Mouse (Mus musculus) liver, embryonic 14 days (tissue): ENCODE results near the gene Fitm1. TPM values are rescaled to one million over a fixed set of nuclear protein-coding genes. Genes with fewer than 3 reads are reported as not detected.

ENCODE experiments used
- polyA plus RNA-seq: library from polyadenylated mRNA; depleted of rRNA; stranded (reverse); fragments of >200 nt; gene quantifications from 2 replicates; pipeline ENCODE4 v1.2.3, GENCODE M21; 2012; rRNA removed

Gene Fitm1
- polyA plus RNA-seq, result 0.20 and 0.69 TPM in 2 replicates

DNA sequence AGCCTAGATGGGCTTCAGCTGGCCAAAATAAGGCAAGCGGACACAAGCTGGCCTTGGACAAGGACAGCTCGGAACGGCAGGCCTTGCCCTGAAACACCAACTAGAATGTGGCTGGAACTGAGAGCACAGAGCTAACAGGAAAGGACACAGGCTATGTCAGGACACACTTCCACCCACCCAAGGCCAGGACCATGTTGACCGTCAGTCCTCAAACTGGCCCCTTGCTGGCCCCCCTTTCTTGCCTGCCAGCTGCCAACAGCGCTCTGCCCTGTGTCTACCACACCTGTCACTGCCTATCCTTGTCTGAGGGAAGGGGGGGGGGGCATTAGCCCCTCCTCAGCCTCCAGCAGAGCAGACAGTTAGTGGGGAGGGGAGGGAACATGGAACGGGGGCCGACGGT, at the start of gene Fitm1:
Fitm1 (plus strand) TSS at position 316 of the 400 bp plus-strand sequence.

DNA sequence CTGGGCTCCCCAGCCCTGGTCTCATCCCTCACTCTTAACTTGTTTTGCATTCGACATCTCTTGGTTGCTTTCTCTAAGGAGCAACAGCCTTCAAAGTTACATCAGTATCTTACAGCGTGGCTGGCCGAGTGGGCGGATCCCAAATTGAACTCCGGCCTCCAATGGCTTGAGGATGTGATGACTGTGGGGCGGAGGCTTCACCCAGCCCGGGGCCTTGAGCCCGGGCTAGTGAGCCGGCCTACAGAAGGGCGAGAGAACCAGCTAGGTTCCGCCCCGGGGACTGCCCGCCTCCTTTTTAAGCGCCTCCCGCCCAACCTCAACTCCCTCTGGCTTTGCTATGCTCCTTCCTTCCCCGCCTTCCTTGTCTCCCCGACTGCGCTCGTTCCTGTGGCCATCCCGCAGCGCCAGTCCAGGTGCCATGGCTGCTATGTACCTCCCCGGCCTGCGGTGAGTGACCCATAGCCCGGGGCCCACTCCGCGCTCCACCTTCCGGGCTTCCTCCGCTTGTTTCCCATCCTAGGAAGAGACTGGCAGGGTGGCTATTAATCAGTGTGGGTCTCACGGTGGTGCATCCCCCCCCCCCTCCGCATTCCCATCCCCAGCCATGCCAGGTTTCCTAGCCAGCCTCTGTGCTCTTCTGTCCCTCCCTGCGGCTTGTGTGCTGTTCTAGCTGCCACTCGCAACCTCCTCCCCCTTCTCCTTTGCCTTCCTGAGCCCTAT, 35.2 kb upstream of the Fitm1 start, which contains the start of gene Pck2:
Pck2 (plus strand) TSS at position 200 of the 720 bp plus-strand sequence.

DNA sequence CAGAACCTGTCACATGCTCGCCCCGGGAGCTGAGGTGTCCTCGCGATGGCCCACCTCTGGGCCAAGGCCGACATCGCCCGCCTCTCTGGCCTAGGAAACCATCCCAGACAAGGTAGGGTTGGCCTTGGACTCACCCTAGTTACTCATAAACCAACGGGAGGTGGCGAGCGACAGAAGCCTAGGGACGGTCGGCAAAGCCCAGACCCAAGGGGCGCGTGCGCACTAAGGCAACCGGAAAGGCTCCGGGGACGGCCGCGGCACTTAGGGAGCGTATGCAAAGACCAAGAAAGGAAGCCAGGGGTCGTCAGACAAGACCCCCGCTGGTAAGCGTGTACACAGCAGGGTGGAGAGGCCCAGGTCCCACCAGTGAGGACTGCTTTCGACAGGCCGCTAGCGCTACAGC, 15.6 kb upstream of the Fitm1 start, which contains the start of gene Dcaf11:
Dcaf11 (plus strand) TSS at position 208 of the 403 bp plus-strand sequence.

DNA sequence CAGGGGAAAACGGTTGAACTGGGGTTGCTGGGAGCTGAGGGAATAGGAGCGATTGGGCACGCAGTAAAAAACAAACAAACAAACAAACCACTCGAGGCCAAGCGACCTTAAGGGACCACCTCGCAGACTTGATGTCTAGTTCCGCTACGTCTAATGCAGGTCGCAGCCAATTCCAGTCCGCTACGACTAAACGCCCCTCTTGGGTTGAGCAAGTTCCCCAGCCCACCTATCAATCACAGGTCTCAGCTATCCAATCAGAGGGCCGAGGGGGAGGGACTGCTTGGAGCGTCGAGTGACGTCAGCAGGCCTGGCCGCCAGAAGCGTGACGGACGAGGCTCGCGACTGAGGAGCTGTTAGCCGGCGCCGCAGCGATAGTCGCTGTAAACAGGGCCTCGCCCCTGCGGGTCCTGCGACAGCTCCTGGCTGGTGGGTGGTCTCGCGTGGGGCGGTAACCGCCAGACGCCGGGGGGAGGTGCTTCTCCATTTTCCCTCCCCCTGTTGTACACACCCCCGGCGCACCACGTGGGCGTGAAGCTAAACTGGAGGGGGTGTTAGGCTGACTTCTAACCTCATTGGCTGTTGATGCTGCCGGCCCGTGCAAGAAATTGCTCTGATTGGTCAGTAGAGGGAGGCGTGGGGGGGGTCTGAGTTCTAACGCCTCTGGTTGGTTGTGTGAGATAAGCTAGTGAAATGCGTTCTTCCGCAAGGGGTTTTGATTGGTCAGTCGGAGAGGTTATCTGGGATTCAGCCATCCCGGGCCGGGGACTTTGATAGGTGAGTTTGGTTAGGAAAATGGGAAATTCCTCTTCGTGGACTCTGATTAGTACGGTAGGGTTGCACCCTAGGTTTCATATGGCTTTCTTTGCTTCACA, 15.0 kb upstream of the Fitm1 start, which contains the start of gene A730061H03Rik:
A730061H03Rik (minus strand) TSS at position 205 of the 872 bp plus-strand sequence.

DNA sequence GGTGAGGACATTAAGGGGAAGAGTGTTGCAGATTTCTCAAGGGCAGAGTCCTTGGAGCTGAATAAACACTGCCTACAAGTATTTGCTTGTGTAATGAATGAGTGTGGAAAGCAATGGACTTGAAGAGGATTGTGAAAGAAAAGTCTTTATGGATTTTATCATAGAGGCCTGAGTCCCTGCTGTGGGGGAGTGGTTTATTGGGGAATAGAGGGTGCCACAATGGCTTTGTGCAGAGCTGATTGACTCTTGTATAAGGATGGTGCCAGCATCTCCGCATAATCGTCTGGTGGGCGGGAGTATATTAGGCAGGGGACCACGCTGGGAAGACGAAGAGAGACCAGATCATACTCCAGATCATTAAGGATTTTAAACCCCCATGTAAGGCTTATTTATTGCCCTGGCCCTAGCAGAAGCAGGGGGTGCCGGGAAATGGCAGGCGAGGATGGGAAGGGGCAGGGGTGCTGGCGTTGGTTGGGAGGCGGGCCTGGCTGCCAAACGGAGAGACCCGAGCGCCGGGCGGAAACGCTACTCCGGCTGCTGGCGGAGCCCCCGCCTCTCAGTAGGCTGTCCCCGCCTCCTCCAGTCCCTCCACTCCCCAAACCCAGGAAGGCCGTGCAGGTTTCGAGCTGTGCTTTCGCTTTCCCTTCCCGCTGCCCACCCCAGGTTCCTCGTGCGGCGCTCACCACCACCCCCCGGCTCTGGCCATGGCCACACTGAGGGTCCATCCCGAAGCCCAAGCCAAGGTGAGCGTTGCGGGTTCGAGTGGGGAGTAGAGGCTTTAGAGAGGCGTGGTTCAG, 2.7 kb downstream of the Fitm1 start, which contains the start of gene Psme1:
Psme1 (plus strand) TSS at position 253 of the 797 bp plus-strand sequence.

DNA sequence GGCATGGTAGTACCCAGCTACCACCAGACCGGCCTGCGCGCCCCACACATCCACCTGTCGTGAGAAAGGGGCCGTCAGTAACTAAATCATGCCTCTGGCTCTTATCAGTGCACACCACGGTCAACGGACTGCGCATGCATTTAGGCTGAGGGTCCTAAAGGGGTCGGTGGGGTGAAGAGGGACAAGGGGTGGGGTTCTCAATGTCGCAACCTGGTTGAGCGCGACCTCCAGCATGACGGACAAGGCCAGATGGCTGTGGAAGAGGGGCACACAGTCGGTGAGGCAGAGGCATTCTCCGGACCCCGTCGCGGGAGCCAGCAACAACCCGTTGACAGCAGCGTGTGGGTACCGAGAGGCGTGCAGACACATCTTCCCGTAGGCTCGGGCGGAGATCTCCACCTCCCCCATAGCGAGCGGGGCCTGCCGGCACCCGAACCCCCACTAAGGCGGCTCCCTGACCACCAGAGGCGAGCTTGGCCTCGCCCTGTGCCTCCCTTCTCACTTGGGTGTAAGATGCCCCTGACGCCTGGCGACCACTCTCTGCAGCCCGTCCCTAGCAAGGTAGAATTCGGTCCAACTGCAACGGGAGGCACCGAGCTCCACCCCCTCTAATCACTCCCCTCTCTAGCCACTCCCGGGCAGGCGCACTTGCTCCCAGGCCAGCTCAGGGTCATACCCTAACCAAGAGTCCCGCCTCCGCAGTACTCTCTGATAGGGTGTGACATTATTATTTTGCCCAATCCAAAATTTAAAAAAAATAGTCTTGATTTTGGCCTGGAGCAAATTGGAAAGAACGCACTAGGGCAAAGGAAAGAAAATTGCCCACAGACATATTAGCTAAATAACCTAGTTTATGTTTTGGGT, 9.5 kb downstream of the Fitm1 start, which contains the start of gene Emc9:
Emc9 (minus strand) TSS at position 601 of the 864 bp plus-strand sequence.

DNA sequence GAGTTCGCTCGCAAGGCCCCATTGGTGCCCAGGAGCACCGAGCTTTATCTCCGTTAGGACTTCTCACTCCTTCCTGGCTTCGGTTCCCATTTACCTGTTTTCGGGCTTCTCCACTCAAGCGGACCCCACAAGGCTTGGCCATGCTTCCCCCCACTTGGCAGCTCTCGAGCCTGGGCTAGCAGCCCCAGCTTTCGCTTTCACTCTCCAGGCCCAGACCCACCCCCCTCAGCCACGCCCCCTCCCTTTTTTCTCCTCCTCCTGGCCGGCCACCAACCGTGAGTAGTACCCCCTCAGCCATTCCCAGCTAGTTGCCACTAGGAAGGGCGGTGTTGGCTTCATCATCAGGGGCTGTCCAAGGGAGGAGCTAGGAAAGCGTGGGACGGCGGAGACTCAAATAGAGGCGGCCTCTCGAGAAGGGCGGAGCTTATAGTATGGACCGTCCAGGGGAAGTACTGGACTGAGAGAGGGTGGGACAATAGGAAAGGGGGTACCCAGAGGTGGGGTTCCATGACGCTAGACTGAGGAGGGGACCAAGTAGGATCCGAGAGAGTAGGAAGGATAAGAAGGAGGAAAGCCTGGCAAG, 15.4 kb downstream of the Fitm1 start, which contains the start of gene Psme2:
Psme2 (minus strand) TSS at position 366 of the 583 bp plus-strand sequence.

DNA sequence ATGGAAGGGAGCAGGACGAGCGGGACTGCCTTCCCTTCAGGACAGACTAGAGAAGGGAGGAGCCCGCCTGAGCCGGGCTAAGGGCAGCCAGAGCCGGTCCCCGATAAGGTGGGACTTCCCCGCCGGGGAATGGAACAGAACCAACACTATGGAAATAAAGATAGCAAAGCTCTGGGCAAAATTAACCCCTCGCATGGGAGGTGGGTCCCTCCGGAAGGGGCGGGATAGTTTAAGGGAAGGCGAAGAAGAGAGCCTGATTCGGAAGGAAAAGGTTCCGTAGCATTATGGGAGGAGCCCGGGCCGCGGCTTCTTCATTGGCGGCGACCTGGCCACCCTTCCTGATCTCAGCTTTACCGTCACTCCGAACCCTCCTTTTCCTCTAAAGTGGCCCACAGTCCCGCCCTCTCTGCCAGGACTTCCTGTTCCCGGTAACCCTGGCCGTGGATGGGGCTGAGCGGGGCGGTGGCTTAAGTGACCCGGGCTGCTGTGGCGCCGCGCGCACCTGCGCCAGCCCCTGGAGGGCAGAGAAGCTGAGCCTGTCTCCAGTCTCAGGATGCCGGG, 16.0 kb downstream of the Fitm1 start, which contains the start of gene Rnf31:
Rnf31 (plus strand) TSS at position 378 of the 561 bp plus-strand sequence.

DNA sequence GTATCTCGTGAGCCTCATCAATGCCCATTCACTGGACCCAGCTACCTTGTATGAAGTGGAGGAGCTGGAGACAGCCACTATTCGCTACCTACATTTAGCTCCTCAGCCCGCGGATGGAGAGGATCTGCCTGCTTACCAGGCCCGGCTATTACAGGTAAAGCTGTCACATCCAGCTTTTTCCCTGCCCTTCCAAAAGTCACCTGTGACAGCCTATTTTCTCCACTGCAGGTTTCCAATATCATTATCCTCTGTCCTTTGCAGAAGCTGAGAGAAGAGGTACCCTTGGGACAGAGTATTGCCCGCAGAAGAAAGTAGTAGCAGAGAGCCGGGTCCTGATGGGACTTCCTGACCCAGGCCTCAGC, 27.8 kb downstream of the Fitm1 start, which contains the start of gene Irf9:
Irf9 (plus strand) TSS at position 301 of the 362 bp plus-strand sequence.

DNA sequence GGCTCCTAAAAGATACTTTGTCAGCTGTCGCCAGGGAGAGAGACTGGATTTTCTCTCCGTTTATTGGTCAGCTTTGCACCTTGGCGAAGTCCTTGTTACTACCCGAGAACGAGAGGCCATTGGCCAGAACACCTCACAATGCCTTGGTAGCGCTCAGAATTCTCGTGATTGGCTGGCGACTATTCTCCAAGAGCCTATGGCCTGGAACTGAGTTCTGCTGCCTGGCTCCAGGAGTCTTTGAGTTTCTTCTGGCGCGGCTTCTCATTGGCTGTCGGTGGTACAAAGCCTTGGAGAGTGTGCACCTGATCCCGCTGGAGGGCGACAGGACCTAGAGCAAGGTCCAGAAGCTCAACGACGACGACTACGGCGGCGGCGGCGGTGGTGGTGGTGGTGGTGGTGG, 42.4 kb downstream of the Fitm1 start, which contains the start of gene Rec8:
Rec8 (plus strand) TSS at position 216 of the 400 bp plus-strand sequence.

Other genes with a start within 250 kb of the Fitm1 start
- 45.3 and 46.0 TPM in 2 replicates for gene Dhrs4, start 96.9 kb upstream of the Fitm1 start, polyA plus RNA-seq
- gene Carmil3, start 85.0 kb upstream of the Fitm1 start, polyA plus RNA-seq, result 2.0 and 2.3 TPM in 2 replicates
- 0.06 and 0.08 TPM in 2 replicates for gene Cpne6, start 65.2 kb upstream of the Fitm1 start, polyA plus RNA-seq
- gene Nrl, start 50.6 kb upstream of the Fitm1 start, polyA plus RNA-seq, result 0.01 TPM in 1 of 2 replicates, not detected in the other
- gene Pck2, start 35.4 kb upstream of the Fitm1 start, polyA plus RNA-seq, result 21.6 and 22.1 TPM in 2 replicates
- gene Dcaf11, start 15.6 kb upstream of the Fitm1 start, polyA plus RNA-seq, result 29.4 and 35.9 TPM in 2 replicates
- 0.76 and 0.83 TPM in 2 replicates for gene A730061H03Rik, start 15.2 kb upstream of the Fitm1 start, polyA plus RNA-seq
- gene Psme1, start 2.5 kb downstream of the Fitm1 start, polyA plus RNA-seq, result 49.6 and 57.9 TPM in 2 replicates
- 17.8 and 19.8 TPM in 2 replicates for gene Emc9, start 9.7 kb downstream of the Fitm1 start, polyA plus RNA-seq
- gene Psme2, start 15.5 kb downstream of the Fitm1 start, polyA plus RNA-seq, result 63.6 and 64.0 TPM in 2 replicates
- 5.9 and 7.5 TPM in 2 replicates for gene Rnf31, start 16.1 kb downstream of the Fitm1 start, polyA plus RNA-seq
- gene Irf9, start 28.0 kb downstream of the Fitm1 start, polyA plus RNA-seq, result 17.6 and 23.7 TPM in 2 replicates
- gene Rec8, start 42.4 kb downstream of the Fitm1 start, polyA plus RNA-seq, result 1.7 and 2.1 TPM in 2 replicates
- gene Ipo4, start 60.3 kb downstream of the Fitm1 start, polyA plus RNA-seq, result 24.1 TPM in 2 replicates
- 1.5 and 1.6 TPM in 2 replicates for gene Gm49378, start 62.3 kb downstream of the Fitm1 start, polyA plus RNA-seq
- 25.0 and 29.3 TPM in 2 replicates for gene Tm9sf1, start 68.2 kb downstream of the Fitm1 start, polyA plus RNA-seq
- gene Tssk4, start 74.6 kb downstream of the Fitm1 start, polyA plus RNA-seq, result 0.35 and 0.44 TPM in 2 replicates
- gene Mdp1, start 84.9 kb downstream of the Fitm1 start, polyA plus RNA-seq, result 14.2 and 15.2 TPM in 2 replicates
- gene Gmpr2, start 96.3 kb downstream of the Fitm1 start, polyA plus RNA-seq, result 13.3 and 16.5 TPM in 2 replicates
- 177 and 195 TPM in 2 replicates for gene Nedd8, start 96.5 kb downstream of the Fitm1 start, polyA plus RNA-seq
- 15.3 and 17.8 TPM in 2 replicates for gene Tinf2, start 106.2 kb downstream of the Fitm1 start, polyA plus RNA-seq
- gene Tgm1, start 138.3 kb downstream of the Fitm1 start, polyA plus RNA-seq, result 2.4 and 2.5 TPM in 2 replicates
- gene Rabggta, start 146.6 kb downstream of the Fitm1 start, polyA plus RNA-seq, result 10.6 and 12.3 TPM in 2 replicates
- 27.6 and 31.2 TPM in 2 replicates for gene Dhrs1, start 170.1 kb downstream of the Fitm1 start, polyA plus RNA-seq
- gene Nop9, start 170.1 kb downstream of the Fitm1 start, polyA plus RNA-seq, result 12.2 and 15.0 TPM in 2 replicates
- gene Cideb, start 182.8 kb downstream of the Fitm1 start, polyA plus RNA-seq, result 36.1 and 38.6 TPM in 2 replicates
- gene Ltb4r2, start 185.8 kb downstream of the Fitm1 start, polyA plus RNA-seq, result 0.57 and 0.65 TPM in 2 replicates
- gene Ltb4r1, start 190.3 kb downstream of the Fitm1 start, polyA plus RNA-seq, result 2.2 and 3.1 TPM in 2 replicates
- gene Adcy4, start 208.5 kb downstream of the Fitm1 start, polyA plus RNA-seq, result 0.86 and 0.99 TPM in 2 replicates
- 12.6 and 15.4 TPM in 2 replicates for gene Ripk3, start 213.2 kb downstream of the Fitm1 start, polyA plus RNA-seq
- gene Nfatc4, start 247.5 kb downstream of the Fitm1 start, polyA plus RNA-seq, result 0.71 and 1.5 TPM in 2 replicates